Comparison of ENCODE assay signal across 26 mouse cellular contexts in the genomic region with DNA sequence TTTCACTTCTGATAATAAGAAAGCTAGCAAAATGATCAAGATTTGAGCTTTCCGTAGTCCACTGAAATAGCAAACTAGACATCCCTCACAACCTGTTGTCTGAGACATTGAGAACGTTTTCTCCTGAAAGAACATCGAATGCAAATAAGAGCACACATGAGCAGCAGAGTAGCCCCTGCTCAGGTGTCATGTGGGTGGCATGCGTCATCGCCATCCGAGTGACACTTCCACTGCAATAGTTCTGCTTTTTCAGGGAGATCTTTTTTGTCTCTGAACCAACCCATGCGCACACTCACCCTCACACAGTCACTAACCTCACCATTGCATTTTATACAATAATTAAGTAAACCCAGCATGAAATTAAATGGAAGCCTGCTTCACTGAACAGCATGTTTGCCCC.
DNase-seq lines count a peak whose midpoint lies in the region; ATAC-seq and TF ChIP-seq lines count a peak whose summit lies in the region.
"Had no signal": no experiment of that assay in that cellular context is flagged by ENCODE, and none has a peak within 500 bp of the region (broad histone marks: within the 10 kb centered on the region; RNA-seq: fewer than 3 reads in every experiment).

No protein-coding gene starts in this region.

- no peak overlapping the region for H3K9ac ChIP-seq in liver, postnatal 0 days (replicated peaks)
- no peak overlapping the region for H3K9ac ChIP-seq in liver, embryonic 12.5 days
- H3K9ac ChIP-seq in CH12.LX (ENCODE audit: insufficient read depth, low read depth), result no peak overlapping the region
- H3K9ac ChIP-seq in hindbrain, embryonic 12.5 days, result no peak overlapping the region
- H3K9ac ChIP-seq: heart, embryonic 13.5 days; kidney, embryonic 15.5 days; liver, embryonic 13.5 days; lung, embryonic 14.5 days; midbrain, embryonic 15.5 days; stomach, embryonic 15.5 days had no signal

- TF ChIP-seq CTCF in liver, postnatal 0 days (IDR thresholded peaks at IDR 0.05; ENCODE audit: low read depth), result no peak
- TF ChIP-seq CTCF in CH12.LX (conservative IDR thresholded peaks at IDR 0.05 in 1 of 2, IDR thresholded peaks at IDR 0.05 in 1 of 2; ENCODE audit: low read depth in 2 of 2, low read length in 2 of 2), result no peak

- H3K4me3 ChIP-seq in liver, postnatal 0 days (ENCODE audit: low read depth, low read length), result no peak overlapping the region
- H3K4me3 ChIP-seq in liver, embryonic 12.5 days, result no peak overlapping the region
- H3K4me3 ChIP-seq in CH12.LX (replicated peaks in 1 of 3; ENCODE audit: low read depth in 2 of 3, low read length in 2 of 3, poor library complexity in 1 of 3), result no peak overlapping the region
- no peak overlapping the region for H3K4me3 ChIP-seq in hindbrain, embryonic 12.5 days
- H3K4me3 ChIP-seq: gastrocnemius, adult 2 months; heart, adult 2 months; heart, embryonic 13.5 days; hindbrain, embryonic 10.5 days; kidney, embryonic 15.5 days; liver, embryonic 13.5 days; midbrain, embryonic 15.5 days; stomach, embryonic 15.5 days had no signal

- peak overlapping the region; percentile 72 for H3K27ac ChIP-seq in liver, postnatal 0 days (ENCODE audit: low read depth)
- H3K27ac ChIP-seq in liver, embryonic 12.5 days, result no peak overlapping the region
- H3K27ac ChIP-seq in CH12.LX (ENCODE audit: insufficient read depth, low read depth), result no peak overlapping the region
- H3K27ac ChIP-seq in hindbrain, embryonic 12.5 days, result no peak overlapping the region
- H3K27ac ChIP-seq: gastrocnemius, adult 2 months; heart, adult 2 months; heart, embryonic 13.5 days; hindbrain, embryonic 10.5 days; kidney, embryonic 15.5 days; liver, embryonic 13.5 days; midbrain, embryonic 15.5 days; stomach, embryonic 15.5 days had no signal

- in situ Hi-C loops in CH12.LX (cut with MboI; ENCODE audit: low pct_ligation_motif_present, low pct_unique_long_range_greater_than_20kb, low sequenced_read_pairs), result no loop called here

- TF ChIP-seq EP300 in liver, postnatal 0 days (IDR thresholded peaks at IDR 0.05; ENCODE audit: low read depth), result no peak
- no peak for TF ChIP-seq EP300 in CH12.LX (IDR thresholded peaks at IDR 0.05; ENCODE audit: low read length)

- no peak for ATAC-seq in liver, postnatal 0 days
- ATAC-seq in liver, embryonic 12.5 days, result no peak
- no peak for ATAC-seq in hindbrain, embryonic 12.5 days (ENCODE audit: low FRiP score)
- ATAC-seq: forebrain, embryonic 14.5 days; hindbrain, embryonic 16.5 days; midbrain, embryonic 15.5 days; Patski had no signal

- H3K79me2 ChIP-seq in CH12.LX (replicated peaks; ENCODE audit: control insufficient read depth, extremely low read depth, insufficient read depth, poor library complexity, severe bottlenecking), result no peaks in the 10 kb centered on the region

- H3K4me2 ChIP-seq in liver, postnatal 0 days (ENCODE audit: low read depth, low read length), result no peak overlapping the region
- no peak overlapping the region for H3K4me2 ChIP-seq in liver, embryonic 12.5 days
- H3K4me2 ChIP-seq in CH12.LX (ENCODE audit: insufficient read depth, low read depth, poor library complexity, severe bottlenecking), result 0 out of 2 replicates have a peak overlapping the region, but pooled peaks have one; percentile 0
- no peak overlapping the region for H3K4me2 ChIP-seq in hindbrain, embryonic 12.5 days (replicated peaks)
- H3K4me2 ChIP-seq: heart, embryonic 13.5 days; kidney, embryonic 15.5 days; liver, embryonic 13.5 days; lung, embryonic 14.5 days; midbrain, embryonic 15.5 days; stomach, embryonic 15.5 days had no signal

- peaks cover 7% of the 10 kb centered on the region; the same call in 1 of the 2 replicates for H3K4me1 ChIP-seq in liver, postnatal 0 days (ENCODE audit: insufficient read depth)
- H3K4me1 ChIP-seq in liver, embryonic 12.5 days, result no peaks in the 10 kb centered on the region
- H3K4me1 ChIP-seq in CH12.LX (ENCODE audit: control insufficient read depth in 1 of 2, insufficient read depth in 2 of 2), result peaks cover 0 to 30% of the 10 kb centered on the region in 2 experiments; a peak in 2 of 4 replicates
- H3K4me1 ChIP-seq in hindbrain, embryonic 12.5 days, result 0 out of 2 replicates have a peak, but pooled peaks cover 3% of the 10 kb centered on the region
- H3K4me1 ChIP-seq: stomach, embryonic 15.5 days had no signal

- H3K36me3 ChIP-seq in liver, postnatal 0 days (replicated peaks; ENCODE audit: insufficient read depth, low read length), result no peaks in the 10 kb centered on the region
- H3K36me3 ChIP-seq in liver, embryonic 12.5 days, result no peaks in the 10 kb centered on the region
- no peaks in the 10 kb centered on the region for H3K36me3 ChIP-seq in CH12.LX (replicated peaks in 1 of 2; ENCODE audit: control insufficient read depth in 1 of 2, insufficient read depth in 1 of 2, low read length in 1 of 2)
- no peaks in the 10 kb centered on the region for H3K36me3 ChIP-seq in hindbrain, embryonic 12.5 days
- H3K36me3 ChIP-seq: heart, embryonic 13.5 days; hindbrain, embryonic 10.5 days; midbrain, embryonic 15.5 days; stomach, embryonic 15.5 days had no signal

- TF ChIP-seq RAD21 in CH12.LX (IDR thresholded peaks at IDR 0.05; ENCODE audit: low read depth, low read length), result no peak

- no peak for TF ChIP-seq POLR2A in CH12.LX (IDR thresholded peaks at IDR 0.05; ENCODE audit: low read depth, low read length)

- dilution Hi-C loops in CH12.LX (cut with MboI; ENCODE audit: extremely low pct_ligation_motif_present, extremely low pct_unique_long_range_greater_than_20kb, low sequenced_read_pairs), result no loop called here

- no peaks in the 10 kb centered on the region for H3K27me3 ChIP-seq in liver, postnatal 0 days (ENCODE audit: insufficient read depth, low read length)
- H3K27me3 ChIP-seq in liver, embryonic 12.5 days (replicated peaks), result no peaks in the 10 kb centered on the region
- H3K27me3 ChIP-seq in CH12.LX (replicated peaks), result no peaks in the 10 kb centered on the region
- H3K27me3 ChIP-seq in hindbrain, embryonic 12.5 days, result no peaks in the 10 kb centered on the region
- H3K27me3 ChIP-seq: heart, embryonic 13.5 days; kidney, embryonic 15.5 days; liver, embryonic 13.5 days; midbrain, embryonic 15.5 days; Patski; stomach, embryonic 15.5 days had no signal

- no peak for DNase-seq in liver, postnatal 0 days
- peak; percentile 6 to 43 for DNase-seq in spleen, adult 18-20 months
- no peak for DNase-seq in spleen, adult 12 weeks (ENCODE audit: low spot score)
- DNase-seq in CH12.LX (ENCODE audit: extremely low read depth), result peak; percentile 59
- DNase-seq: adrenal gland, postnatal 10 days; cerebellum, adult 11 months; cerebellum, adult 9-10 months; cerebellum, postnatal 36 days; gastrocnemius, adult 2 months; gastrocnemius, postnatal 36 days; heart, adult 2 months; heart, postnatal 10 days; liver, embryonic 13.5 days; lung, embryonic 14.5 days; lung, postnatal 14 days; right cerebral cortex, adult 18-20 months had no signal

- no peaks in the 10 kb centered on the region for H3K9me3 ChIP-seq in liver, postnatal 0 days (ENCODE audit: low read length)
- H3K9me3 ChIP-seq in liver, embryonic 12.5 days (replicated peaks), result no peaks in the 10 kb centered on the region
- no peaks in the 10 kb centered on the region for H3K9me3 ChIP-seq in CH12.LX (replicated peaks; ENCODE audit: low read length)
- no peaks in the 10 kb centered on the region for H3K9me3 ChIP-seq in hindbrain, embryonic 12.5 days (replicated peaks)
- H3K9me3 ChIP-seq: heart, embryonic 13.5 days; hindbrain, embryonic 10.5 days; kidney, embryonic 15.5 days; liver, embryonic 13.5 days; midbrain, embryonic 15.5 days; stomach, embryonic 15.5 days had no signal

- WGBS in liver, postnatal 0 days (ENCODE audit: insufficient replicate concordance), result 71% methylated on average over 7 of the region's 7 CpGs
- 73% methylated on average over 7 of the region's 7 CpGs for WGBS in liver, embryonic 12.5 days (ENCODE audit: insufficient replicate concordance)
- 86% methylated on average over 7 of the region's 7 CpGs for WGBS in hindbrain, embryonic 12.5 days

TF ChIP-seq in CH12.LX, 34 proteins besides CTCF, POLR2A, EP300 and RAD21:
- peak; percentile 54; the same call in 1 of the 2 replicates for TF ChIP-seq MAX (IDR thresholded peaks at IDR 0.05; ENCODE audit: low read length)
- TF ChIP-seq ZKSCAN1 (IDR thresholded peaks at IDR 0.05; ENCODE audit: borderline replicate concordance, low read depth, low read length), result no peak
- TF ChIP-seq BHLHE40 (IDR thresholded peaks at IDR 0.05; ENCODE audit: low read depth, low read length), result peak; percentile 79
- TF ChIP-seq MAFK (IDR thresholded peaks at IDR 0.05; ENCODE audit: insufficient replicate concordance, low read length), result no peak
- peak; percentile 51 for TF ChIP-seq ETS1 (conservative IDR thresholded peaks at IDR 0.05; ENCODE audit: low read depth, low read length)
- no peak for TF ChIP-seq ZMIZ1 (IDR thresholded peaks at IDR 0.05; ENCODE audit: low read depth, low read length)
- no peak for TF ChIP-seq CHD2 (IDR thresholded peaks at IDR 0.05; ENCODE audit: low read length)

Comparison
In these comparisons a context has a peak if more than half of its experiments do, and no peak if none do; other contexts are left out.
1. DNase-seq: peak in spleen, adult 18-20 months (2 of 2) and CH12.LX (single experiment); none in liver, postnatal 0 days (single experiment) and spleen, adult 12 weeks (single experiment).